Mouse (Mus musculus) embryo, embryonic 10 days (tissue): ENCODE measurements at regions not wholly inside any gene's neighbourhood (a gene's known extent, or its start where the extent isn't known, plus 50 kb on each side); places are given as distances from the start of the nearest gene placed in this dataset.
"Not testable (repeated sequence)": the region's sequence is repeated elsewhere in the genome, so short reads cannot be mapped to it uniquely, and the experiment has no call there.

Experiments used
- DNase-seq: peaks from one replicate; pipeline ENCODE4 v3.0.0-alpha.2; 2015; ENCODE audit warnings: low spot score

DNA sequence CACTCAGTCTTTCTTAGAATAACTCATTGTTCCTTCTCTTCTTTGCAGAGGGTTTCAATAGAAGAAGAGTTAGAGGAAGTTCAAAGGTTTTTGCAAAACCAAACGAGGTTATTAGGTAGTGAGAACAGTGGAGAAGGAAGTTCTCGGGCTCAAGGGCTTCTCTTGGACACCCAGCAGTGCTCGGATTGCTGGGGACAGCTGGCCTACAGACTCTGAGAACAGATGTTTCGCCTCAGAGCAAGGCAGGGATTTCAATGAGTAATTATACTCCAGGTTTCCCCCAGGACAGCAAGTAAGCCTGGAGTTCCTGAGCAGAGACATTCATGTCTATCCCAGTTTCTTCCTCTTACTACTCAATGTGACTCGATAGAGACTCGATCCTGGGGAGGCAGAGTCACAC, 94.4 kb downstream of the Cd24a start:
- no peak for DNase-seq

DNA sequence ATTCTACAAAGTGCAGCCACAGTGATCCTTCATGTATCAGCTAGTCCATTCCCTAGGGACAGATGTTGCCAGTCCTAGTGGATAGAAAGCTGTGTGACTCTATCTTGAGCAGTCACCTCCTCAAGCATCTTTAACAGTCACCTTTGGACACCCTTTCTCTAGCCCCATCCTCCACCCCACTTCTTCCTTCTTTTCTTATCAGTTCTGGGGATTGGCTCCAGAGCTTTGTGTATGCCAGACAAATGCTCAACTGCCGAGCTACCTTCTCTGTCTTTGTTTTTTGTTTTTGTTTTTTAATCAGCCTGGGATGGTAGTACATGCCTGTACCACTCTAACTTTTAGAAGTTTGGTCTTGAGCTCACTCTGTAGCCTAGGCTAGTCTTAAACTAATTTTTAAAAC, 96.7 kb downstream of the Cd24a start:
- no peak for DNase-seq

DNA sequence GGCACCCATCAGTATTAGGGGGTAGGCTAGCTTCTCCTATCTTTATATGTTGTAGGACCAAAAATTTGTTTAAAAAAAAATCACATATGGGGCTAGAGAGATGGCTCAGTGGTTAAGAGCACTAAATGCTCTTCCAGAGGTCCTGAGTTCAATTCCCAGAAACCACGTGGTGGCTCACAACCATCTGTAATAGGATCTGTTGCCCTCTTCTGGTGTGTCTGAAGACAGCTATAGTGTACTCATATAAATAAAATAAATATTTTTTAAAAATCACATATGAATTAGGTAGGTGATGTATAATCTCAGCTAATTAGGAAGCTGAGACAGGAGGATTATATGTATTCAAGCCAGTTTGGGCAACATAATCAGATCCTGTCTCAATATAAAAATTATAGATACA, 97.4 kb downstream of the Cd24a start:
- not testable (repeated sequence) for DNase-seq

DNA sequence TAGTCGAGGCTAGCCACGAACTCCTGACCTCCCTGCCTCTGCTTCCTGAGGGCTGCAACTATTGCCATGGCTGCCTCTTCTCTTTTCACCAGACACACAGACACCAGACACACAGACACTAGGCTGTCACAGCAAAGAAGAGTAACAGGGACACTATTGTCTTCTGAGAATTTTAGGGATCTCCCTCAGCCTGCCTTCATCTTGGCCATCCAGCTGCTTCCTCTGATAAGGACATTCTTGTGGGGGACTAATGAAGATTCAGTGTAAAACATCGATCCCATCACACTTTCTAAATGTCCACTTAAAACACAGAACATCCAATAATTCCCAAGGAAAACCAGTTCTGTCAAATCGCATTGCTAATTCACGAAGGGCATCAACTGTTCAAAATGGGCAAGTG, 98.2 kb downstream of the Cd24a start:
- no peak for DNase-seq

DNA sequence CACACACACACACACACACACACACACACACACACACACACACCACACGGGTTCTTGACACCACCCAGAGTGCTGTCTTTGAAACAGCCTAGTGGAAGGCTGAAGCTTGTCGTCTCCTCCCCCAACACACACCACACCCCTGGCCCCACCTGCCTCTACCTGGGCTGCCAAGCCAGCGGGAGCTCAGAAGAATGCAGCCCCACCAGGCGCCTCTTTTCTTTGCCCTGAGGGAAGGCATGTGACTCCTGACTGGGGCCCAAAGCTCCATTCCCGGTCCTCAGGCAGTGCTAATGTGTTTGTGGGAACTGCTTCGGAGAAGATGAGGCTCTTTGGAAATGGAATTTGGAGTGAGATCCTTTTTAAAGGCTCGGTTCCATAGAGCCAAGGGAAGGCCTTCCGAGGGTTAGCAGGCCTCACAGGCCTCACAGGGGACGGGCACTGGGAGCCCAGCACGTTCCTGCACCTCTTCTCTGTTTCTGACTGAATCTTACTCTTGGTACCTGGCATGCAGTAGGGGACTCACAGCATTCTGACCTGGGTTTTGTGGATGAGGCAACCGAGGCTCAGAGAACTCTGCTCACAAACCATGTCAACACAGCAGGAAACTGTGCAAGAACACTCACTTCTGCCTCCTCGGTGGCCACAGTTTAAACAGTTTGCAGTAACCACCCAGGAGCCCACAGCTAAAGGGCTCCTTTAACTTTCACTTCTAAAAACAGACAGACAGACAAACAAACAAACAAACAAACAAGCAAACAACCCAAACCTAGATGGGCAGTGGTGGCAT, 106.4 kb downstream of the Cd24a start:
- no peak for DNase-seq

DNA sequence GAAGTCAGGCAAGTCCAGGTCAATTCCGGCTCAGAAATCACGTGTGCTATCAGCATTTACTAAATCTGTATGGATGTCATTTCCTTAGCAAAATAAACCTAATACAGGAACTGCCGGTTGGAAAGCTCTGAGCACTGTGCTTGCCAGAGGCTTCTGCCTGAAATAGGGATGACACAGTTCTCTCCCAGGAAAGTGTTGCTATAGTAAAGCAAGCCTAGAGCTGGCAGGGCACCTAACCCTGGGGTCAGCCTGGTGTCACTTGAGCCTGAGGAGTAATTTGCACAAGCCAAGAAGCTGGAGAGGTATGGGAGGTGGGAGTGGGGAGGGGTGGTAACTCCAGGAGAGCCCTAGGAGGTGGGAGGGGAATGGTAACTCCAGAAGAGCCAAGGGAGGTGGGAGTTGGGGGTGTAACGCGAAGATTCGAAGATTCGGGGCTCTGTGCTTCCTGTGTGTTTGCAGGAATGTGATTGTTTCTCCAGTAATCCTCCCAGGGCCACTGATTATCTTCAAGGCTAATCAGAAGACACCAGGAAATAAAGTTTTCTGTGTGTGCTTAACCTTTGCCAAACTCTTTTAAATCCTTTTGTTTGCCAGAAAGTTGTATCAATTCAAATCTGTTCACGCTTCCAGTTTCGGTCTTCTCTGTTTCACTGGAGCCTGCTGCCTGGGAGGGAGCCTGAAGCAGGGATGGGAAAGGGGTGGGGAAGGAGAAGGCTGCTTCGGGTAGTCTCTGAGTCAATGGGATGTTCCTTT, 111.3 kb downstream of the Cd24a start:
- DNase-seq: peak; percentile 69

DNA sequence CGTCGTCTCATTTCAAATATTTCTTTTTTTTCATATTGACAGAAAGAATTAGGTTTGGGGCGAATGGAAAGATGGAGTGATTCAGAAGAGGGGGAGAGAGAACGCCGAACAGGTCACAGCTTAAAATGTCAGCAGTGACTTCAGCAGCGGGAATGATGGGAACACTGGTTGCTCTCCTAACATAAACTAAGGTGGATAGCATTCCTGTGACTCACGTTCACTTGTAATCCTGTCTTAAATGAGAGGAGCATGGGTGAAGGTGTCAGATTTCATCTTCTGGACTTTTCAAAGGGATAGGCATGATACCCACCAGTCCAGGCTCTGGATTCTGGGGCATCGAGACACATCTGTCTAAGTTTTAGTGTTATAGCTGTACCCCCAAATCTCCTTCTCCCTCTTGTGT, 111.8 kb downstream of the Cd24a start:
- no peak for DNase-seq

DNA sequence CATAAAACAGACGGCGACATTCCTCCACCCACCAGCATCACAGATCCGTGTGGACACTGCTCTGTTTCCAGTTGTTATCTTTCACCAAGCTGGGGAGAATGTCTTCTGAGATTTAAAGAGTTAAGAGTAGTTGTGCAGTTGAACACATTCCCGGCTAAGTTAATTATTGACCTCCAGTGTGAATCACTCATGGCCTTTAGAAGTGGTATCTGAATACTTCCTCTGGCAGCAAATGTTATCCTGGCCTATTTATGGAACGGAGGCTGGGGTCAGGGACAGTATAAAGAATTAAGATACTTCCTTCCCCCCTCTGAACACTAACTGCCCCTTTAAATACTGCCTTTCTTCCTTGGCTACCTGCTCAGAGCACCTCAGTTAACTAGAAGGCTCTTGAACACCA, 115.9 kb downstream of the Cd24a start:
- no peak for DNase-seq

DNA sequence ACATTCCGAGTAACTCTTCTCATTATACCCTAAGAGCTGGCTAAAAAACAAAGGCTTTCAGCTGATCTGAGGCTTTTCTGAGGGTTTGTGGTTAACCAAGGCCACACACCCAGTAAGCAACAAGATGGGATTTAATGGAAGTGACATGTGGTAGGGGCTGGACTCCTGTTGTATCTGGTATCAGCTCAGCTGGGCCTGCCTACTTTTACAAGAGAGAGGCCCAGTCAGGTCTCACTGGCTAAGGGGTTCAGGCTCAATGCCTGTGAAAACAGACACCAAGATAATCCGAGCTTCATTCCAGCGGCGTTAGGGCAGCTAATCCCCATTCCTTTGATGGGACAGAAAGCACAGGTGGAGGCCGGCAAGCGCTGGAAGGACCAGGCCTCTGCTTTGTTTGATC, 116.4 kb downstream of the Cd24a start:
- DNase-seq: peak; percentile 51

DNA sequence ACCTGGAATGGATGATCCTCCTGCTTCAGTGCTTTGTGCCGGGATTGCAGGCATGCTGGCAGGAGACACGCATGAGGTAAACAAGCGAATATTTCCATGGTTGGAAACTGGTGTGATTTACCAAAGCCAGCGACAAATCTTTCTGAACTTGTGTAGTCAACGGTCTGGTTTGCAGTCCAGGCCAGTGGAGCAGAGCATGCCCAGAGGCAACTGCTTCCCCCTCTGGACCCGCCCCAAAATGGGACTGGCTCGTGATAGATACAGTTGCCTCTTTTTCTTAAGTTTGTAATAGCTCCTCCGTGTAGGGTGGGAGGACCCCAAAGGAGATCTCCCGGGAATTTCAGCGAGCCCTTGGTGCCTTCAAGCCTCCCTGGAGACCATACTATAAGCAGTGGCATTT, 117.4 kb downstream of the Cd24a start:
- no peak for DNase-seq

DNA sequence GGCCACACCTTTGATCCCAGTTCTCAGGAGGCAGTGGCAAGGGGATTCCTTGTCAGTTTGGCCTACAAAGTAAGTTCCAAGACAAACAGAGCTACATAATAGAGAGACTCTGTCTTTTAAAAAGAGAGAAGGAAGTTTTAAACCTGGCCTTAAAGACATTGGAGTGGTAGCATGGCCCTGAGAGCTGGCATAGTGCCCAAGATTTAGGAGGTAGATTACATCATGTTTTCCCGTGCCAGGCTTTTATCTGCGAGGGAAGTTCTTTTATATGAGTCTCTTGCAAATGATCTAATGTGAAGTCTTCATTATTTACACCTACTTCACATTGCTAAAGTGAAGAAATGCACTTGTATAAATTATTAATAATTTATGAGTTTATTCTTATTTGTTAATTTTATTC, 119.8 kb downstream of the Cd24a start:
- DNase-seq: no peak

DNA sequence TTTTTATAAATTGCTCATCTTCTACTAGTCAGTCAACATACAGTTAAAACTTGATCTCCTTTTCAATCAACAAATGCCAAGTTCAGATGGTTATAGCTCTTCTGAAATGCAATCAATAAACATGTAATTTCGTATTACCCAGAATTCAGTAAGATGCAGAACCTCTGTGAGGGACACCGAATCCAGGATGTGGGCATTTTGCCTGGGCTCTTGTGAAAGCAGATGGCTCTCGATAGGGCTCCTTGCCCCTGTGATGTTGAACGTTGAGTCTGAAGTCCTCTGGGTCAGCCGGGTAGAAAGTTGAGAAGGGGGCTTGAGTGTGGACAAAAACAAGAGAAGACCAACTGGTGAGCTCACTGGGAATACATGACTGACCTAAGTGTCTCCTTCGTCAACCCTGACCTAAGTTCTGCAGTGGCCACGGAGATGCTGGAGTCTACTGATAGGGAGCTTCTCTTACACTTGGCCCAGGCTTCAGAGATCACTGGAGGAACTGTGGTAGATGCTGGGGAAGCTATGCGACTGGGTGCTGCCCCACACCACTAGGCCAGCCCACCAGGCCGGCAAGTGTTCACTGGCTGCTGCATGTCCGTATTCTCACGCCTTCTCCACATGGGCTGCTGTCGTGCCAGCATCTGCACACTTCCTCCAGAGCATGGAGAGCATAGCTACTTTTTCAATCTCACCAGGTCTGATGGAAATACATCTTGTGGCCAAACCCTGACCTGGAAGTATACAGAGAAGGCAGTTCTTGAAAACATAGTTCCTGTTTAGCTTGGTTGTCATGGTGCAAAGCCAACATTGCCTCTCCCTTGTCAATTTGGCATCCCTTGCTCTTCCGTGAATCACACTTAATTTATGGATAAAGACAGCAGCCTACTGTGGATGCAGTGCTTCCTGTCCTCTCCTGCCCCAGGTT, 122.5 kb downstream of the Cd24a start:
- DNase-seq: no peak

DNA sequence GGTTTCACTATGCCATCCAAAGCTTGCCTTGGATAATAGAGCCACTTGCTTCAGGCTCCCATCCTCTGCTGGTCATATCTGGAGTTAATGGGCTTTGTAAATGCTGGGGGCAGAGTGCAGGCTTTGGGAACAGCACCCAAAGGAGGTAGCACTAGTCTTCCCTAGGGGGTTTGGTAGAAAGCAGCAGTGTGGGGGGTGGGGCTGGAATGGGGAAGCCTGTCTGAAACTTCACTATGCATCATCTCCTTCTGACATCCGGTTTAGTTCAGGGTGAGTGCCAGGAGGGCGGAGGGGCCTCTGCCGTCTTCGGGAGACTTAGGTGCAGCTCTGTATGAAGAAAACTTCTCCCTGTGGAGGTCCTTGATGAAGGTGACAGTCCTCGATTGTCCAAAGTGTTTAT, 124.8 kb downstream of the Cd24a start:
- no peak for DNase-seq

DNA sequence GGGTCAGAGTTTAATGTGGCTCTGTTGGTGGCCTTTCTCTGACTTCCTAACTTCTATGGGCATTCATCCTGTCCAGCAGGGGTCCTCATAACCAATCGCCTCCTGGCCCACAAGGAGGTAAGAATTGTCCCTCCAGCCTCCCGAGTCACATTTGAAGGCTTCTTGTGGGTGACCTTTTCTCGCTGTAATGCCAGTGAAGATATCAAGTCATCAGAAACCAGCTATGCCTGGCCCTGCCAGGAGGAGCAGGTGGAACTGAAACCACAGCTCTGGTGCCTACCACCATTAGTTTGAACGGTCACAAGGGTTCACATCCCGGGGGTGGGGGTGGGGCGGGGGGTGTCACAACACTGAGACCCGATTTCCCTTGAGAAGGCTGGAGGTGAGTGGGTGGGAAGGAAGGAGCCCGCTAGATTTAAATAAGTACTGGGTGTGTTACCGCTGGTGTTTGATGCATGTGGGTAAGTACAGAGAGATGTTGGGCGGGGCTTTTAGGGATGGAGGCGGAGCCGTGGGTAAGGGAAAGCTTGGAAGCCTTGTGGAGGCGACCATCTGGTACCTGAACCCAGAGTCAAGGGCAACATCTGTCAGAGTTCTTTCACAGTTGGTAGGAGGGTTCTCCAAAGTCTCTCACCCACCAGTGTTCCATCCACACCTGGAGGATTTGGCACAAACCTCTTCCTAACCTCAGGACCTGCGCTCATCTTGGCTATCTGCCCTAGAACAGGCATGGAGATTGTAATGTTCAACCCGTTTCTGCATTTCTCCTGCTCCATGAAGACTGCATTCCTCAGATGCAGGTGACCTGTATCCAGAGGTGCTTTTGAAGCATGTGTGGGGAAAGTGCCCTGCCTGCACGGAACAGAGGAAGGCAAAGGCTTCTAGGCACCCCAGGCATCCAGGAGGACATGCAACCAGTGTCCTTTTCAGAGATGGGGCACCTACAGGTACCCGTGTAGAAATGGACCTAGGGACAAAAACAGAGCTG, 128.2 kb downstream of the Cd24a start:
- peak; percentile 20 for DNase-seq

DNA sequence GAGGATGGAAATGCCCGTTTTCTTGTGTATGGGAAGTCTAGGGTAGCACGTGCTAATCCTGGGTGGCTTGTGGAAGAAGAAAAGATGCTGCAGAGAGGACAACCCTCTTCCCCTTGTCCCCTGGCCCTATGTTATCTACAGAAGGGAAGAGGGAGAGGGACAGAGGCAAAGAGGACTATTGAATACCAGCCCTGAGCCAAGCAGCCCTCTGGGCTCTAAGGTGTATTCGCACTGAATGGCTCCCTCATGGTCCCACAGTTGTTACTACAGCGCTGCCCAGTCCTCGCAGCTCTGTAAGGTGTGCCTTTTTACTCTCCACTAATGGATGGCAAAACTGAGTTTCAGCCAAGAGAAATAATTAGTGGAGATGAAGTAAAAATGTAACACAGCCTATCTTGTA, 128.9 kb downstream of the Cd24a start:
- no peak for DNase-seq

DNA sequence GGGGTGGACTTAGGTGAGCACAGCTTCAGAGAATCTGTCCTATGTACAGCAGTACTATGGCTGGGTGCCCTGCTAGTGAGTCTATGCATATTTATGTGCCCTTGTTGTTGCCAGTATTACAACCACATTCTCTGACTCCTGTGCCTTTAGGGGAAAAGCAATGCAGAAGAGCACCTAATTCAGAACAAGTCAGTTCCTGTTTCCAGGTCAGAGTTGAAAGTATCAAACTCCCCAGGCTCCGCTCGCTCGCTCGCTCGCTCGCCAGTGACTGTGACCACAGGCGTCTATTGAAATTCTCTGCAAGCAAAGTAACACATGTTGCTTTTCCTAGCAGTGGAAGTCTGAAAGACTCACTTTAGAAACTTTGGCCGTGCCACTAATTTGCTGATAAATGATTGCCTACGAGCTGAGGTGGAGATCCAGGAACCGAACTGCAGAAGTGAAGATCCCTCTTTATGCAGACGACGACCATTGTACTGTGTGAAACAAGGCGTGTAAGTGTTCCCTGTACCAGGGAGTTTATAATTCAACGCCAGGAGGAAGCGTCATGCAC, 129.8 kb downstream of the Cd24a start:
- DNase-seq: no peak

DNA sequence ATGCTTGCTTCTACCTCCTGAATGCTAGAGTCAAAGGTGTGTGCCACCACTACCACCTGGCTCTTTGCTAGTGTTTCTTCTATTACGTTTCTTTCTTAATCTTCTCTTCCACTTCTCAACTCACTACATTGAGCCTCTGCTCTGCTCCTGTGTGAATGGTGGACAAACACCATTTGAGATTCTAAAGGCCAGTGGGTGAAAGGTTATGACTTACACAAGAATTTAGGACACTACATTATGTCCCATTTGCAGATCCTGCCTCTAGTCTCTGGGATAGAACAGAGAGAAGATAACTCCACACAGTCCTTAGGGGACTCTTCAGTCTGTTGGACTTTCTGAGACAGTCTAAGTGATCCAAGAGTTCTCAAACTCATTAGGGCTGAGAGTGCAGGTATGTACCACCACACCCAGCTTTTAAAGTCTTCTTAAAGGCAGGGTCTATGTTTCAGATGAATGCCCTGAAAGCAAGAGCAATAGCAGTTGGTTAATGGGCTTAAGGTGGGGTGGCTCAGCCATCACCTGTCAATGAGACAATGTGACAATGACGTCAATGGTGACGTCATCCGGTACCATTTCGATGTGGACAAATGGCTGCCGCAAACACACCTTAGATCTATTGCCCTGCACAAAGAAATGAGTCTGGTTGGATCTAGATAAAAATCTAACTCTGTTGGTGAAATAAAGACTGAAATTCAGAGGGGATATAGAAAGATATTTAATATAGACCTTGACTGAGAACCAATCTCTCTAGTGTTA, 131.4 kb downstream of the Cd24a start:
- no peak for DNase-seq

DNA sequence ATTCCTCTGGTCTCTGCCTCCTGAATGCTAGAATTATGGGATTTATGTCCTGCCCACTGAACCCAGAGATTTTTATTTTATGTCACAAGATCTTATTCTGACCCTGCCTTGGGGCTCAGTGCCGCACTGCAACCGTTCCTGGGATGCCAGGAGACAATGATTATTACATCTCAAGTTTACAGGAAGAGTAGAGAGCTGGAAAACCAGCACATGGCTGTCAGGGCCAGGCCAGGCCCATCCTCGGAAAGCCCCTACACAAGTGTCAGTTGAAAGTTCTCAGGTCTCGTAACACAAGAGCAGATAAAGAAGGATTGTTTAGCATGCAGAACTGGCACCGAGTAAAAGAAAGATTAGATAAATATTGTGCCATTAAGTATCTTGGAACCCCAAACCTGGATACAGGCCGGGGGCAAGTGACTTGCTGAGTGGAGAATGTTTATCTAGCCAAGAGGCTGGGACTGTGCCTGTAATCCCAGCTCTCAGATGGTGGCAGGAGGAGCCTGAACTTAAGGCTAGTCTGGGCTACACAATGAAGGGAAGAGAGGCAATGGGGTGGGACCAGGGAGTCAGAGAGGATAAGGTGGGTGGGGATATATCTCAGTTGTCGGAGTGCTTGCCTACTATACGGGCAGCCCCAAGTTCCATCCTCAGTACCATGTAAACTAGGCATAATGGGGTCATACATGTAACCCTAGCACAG, 132.3 kb downstream of the Cd24a start:
- no peak for DNase-seq

DNA sequence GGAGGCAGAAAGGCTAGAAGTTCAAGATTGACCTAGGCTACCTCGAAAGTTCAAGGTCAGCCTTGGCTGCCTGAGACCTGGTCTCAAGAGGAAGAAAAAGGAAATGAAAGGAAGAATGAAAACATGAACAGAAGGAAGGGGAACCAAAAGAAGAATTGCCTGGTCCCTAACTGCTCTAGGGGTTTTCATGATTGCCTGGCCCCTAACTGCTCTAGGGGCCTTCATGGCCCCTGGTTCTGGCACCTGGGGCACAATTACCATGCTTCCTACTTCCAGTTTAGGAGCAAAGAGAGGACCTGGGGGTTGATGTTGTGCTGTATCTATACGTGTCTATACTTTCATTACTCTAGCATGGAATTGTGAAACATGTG, 132.8 kb downstream of the Cd24a start:
- no peak for DNase-seq

DNA sequence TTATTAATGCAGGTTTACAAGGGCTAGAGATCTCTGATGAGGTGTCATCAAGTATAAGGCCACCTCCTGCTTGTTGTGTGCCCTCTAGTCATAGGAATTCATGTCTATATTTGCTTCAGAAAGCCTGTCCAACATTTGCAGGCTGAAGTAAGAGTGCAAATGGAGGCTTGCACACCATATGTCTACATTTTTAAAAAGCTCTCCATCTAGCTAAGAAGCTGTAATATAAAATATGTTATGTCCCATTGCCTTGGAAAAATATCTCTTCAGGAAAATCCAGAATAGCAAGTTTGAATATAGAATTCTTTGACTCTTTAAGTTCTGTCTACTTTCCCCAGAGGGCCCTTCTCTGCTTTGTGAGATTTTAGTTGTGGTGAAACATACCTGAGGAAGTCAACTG, 134.6 kb downstream of the Cd24a start:
- DNase-seq: no peak
